Mouse (Mus musculus): ENCODE measurements at regions not wholly inside any gene's neighbourhood (a gene's known extent, or its start where the extent isn't known, plus 50 kb on each side); places are given as distances from the start of the nearest gene placed in this dataset.

DNA sequence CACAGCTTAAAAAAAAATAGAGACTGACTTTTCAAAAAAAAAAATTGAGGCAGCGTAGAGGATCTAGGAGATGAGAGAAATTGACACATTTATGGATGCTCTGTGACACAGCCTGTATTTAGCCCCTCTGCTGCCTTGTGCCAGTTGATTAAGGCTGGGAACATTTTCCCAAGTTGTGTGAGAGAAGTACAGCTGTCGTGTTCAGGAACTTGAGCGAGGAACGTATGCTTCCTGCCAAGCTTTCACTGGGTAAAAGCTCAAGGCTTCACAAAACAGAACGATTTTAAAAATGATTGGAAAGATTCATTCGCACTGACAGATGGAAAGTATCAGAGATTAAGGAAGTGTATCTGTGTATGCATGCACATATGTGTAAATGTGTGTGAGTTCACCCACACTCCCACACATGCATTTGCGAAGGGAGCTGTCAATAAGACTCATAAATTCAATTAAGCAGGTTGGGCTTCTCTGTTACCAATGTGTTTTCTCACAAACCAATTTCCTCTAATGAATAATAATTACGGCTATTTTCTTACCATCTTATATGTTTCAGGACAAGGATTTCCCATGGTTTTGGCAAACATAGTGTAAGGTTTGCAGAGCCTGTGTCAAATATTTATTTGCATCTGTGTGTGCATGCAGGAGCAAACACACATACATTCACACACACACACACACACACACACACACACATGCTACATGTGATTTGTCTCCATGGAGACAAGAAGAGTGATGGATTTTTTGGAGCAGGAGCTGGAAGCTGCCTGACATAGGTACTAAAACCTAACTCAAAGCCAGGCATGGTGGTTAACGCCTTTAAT lies 662.9 kb upstream of the Kirrel3 start:
- ChIA-PET POLR2A (interaction anchor here in 1 of 4 experiments (0.6 kb wide), 1 partner anchor 393 kb away, joined by 3 read pairs; no protein-coding TSS in a partner anchor), CTCF (no interaction called here)

DNA sequence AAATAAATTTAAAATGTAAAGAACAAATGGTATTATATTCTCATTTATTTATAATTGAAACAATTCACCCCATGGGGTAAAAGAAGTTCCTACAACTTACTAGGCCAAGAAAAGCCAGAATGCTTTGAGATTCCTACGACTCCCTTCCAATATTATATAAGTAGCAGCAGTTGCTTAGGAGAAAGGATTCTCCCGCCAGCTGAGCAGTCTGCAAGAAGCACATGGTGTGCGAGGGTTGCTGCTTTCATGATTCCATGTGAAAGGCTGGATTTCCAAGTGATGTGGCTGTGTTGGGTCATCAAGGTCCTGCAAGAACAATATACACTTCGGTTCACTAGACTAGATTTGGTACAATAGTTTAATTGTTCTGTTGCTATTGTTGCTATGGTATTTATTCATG lies 659.6 kb upstream of the Kirrel3 start:
- ChIA-PET POLR2A (no interaction called here), CTCF (no interaction called here)

DNA sequence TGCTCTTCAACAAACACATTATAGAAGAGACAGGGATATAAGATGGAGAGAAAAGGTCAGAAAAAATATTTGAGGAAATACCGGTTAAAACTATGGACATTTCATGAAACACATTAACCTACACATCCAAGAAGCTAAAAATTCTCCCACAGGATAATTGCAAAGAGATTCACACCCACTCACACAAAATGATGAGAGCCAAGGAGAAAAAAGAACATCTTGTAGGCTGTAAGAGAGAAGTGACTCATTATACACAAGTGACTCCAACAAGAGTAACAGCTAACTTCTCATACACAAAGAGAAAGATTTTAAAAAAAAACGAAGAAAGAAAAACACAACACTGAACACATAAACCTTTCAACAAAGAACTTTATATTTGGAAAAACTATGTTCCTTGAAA lies 658.3 kb upstream of the Kirrel3 start:
- CTCF ChIA-PET = no interaction called here
- POLR2A ChIA-PET = no interaction called here

DNA sequence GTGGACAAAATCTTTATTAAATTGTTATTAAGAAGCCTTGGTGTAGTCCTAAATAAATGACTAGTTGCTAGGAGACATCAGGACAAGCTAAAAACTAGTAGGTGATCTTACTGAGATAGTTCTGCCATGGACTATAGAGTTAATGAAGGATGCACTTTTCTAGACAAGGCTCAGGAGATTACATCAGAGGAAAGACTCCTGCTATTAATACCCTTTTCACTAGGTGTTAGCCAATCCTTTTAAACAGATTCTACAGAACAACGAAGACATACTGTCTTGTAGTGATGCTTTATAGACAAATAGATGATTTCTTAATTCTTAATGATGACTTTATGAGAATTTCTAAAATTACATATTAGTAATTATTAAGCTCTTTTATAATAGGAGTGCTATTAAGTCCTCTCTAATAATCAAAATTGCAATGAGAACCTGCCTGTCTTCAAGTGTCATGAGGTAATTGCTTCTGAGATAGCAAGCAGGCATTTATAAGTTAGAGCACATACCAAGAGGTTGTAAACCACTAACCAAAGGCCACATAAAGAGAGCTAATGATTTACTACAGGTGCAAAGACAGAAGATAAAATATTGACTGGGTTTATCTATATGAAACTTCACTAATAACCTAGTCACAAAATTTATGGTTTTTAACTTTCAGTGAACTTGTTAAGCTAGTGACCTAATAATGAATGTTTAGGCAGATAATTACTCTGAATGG lies 647.9 kb upstream of the Kirrel3 start:
- CTCF ChIA-PET = no interaction called here
- POLR2A ChIA-PET = no interaction called here

DNA sequence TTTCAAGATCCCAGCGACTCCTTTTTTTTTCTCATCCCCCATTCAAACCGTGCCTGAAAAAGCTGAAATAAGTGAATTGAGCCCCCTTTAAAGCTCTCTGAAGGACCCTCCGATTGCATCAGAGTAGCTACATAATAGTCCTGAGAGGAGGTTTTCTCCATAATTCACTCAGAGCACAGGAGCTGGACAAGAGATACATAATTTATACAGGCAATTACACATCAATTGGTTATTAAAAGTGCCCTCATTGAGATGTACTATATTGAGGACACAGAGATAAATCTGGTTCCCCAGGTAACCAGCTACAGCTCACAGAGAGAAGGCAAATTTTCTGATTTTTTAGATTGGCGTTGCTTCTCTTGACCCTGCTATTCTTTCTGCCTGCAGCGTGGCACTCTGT lies 636.1 kb upstream of the Kirrel3 start:
- ChIA-PET CTCF (interaction anchor here in 1 of 4 experiments (0.6 kb wide), 1 partner anchor 436 kb away, joined by 4 read pairs; no protein-coding TSS in a partner anchor), POLR2A (no interaction called here)

DNA sequence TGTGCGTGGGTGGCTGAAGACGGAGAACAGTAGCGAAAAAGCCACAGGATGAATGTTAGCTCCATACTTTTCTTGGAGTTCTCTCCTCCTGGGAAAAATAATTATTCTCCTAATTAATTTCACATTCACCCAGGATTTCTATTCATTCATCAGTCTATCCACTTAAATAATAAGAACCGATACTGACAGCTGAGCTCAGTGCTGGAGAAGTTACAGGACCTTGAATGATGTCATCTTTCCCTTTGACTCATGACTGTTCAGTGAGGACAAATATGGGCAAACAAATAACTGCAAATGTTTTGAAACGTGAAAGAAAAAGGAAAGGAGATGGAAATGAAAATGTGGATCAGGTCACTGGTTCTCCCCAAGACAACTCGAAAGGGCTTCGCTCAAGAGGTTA lies 635.7 kb upstream of the Kirrel3 start:
- POLR2A ChIA-PET = no interaction called here
- CTCF ChIA-PET = interaction anchor here in 1 of 4 experiments (0.6 kb wide), 1 partner anchor 436 kb away, joined by 4 read pairs; no protein-coding TSS in a partner anchor

DNA sequence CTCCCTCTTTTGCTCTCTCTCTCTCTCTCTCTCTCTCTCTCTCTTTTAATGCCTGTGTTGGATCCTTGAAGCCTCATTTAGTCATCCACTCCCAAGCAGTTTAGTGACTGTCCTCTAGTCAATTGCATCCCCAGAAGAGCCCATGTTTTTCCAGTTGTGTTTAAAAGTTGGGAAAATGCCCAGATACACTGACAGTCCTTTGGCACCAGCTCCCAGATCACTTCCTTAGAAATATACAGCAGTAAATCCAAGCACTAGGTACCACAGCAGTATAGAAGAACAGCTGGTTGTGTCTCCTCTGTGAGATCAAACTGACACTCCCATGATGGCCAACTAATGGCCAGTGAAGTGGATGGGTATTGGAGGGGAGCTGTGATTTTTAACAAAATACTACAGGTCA lies 634.7 kb upstream of the Kirrel3 start:
- POLR2A ChIA-PET = no interaction called here
- CTCF ChIA-PET = interaction anchor here in 1 of 4 experiments (0.6 kb wide), 1 partner anchor 981 kb away, joined by 3 read pairs; no protein-coding TSS in a partner anchor

DNA sequence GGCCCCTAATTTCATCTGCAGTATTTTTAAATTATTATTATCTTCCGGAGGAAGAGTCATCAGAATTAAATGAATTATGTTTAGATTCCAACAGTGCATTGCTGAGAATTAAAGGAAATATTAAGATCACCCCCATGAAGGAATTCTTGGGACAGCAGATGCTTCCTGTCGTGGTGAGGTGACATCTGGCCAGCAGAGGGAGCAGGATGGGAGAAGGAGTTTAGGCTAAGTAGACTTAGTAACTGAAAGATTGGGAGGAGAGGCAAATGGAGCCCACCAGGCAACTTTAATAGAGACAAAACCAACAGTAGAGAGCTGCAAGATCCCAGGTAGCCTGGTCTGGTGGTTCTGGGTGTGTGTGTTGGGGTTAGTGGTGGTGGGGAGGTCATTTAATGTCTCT lies 629.5 kb upstream of the Kirrel3 start:
- POLR2A ChIA-PET = no interaction called here
- CTCF ChIA-PET = interaction anchor here in 2 of 4 experiments (0.6 kb wide), 2 partner anchors 10 to 31 kb away, joined by 3 read pairs; no protein-coding TSS in a partner anchor

DNA sequence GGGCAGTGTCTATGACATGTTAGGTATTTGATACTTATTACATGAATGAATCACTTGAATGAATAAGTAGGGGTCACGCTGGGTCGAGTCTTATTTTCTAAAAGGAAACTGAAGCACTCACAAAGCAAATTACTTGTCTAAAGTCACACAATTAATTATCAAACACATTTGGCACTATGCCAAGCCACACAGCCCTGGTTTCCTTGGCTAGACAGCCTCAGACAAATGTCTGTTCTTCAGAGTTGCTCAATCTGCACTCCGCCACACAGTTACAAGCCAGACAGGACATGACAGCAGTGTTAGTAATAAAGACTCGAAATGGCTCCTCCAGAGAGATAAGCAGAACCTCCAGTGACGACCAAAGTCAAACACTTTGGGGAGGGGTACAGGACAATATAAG lies 627.2 kb upstream of the Kirrel3 start:
- ChIA-PET CTCF (no interaction called here), POLR2A (no interaction called here)

DNA sequence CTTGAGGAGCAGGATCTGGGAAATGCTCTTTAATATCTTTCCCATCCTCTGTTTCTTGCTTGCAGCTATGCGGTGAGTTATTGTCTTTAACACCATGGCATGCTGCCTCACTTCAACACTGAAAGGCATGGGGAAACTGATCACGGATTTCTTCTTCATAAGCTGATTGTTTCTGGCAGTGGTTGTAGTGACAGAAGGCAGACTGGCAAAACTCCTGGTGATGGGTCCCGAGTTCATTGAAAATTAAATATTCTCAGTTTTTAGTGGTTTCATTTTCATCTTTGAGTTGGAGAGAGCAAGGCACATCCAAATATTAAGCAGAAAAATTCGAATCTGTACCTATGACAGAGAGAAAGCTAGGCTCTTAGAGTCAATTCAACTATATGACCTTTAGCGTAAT lies 617.0 kb upstream of the Kirrel3 start:
- CTCF ChIA-PET = no interaction called here
- POLR2A ChIA-PET = no interaction called here

DNA sequence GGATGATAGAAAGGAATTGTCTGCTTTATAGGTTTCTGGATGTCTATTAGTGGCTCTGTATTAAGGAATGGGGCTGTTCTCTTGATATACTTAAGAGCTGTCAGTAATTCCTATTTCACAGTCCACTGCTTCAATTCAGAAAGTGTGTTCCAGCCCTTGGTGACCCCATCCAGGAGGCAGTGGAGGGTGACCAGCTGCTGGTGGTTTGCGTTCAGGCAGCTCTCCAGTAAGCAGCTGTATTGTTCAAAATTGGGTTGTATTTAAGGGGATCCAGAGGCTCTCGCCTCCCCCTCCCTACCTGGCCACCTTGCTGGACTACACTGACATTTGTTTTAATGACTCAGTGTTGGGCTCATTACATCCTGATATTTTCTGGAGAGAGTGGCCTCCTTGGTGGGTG lies 598.4 kb upstream of the Kirrel3 start:
- CTCF ChIA-PET = interaction anchor here in 1 of 4 experiments (0.6 kb wide), 1 partner anchor 32 kb away, joined by 3 read pairs; no protein-coding TSS in a partner anchor
- POLR2A ChIA-PET = no interaction called here

DNA sequence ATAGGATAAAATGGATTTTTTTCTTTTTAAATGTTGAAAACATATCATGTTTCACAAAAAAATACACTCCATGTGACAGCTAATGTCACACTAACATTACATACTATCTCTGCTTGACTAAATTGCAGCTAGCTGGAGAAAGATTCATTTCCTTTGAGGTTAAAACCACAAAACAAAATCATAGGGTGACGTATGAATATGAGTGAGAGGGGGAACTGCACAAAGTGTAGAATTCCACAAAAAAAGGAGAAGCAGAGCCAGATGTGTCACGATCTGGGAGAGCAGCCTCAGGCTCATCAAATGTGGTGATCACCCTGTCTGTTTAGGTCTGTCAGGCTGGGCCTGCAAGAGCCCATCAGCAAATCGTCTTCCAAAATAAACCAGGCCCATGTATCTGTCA lies 593.7 kb upstream of the Kirrel3 start:
- ChIA-PET CTCF (no interaction called here), POLR2A (no interaction called here)

DNA sequence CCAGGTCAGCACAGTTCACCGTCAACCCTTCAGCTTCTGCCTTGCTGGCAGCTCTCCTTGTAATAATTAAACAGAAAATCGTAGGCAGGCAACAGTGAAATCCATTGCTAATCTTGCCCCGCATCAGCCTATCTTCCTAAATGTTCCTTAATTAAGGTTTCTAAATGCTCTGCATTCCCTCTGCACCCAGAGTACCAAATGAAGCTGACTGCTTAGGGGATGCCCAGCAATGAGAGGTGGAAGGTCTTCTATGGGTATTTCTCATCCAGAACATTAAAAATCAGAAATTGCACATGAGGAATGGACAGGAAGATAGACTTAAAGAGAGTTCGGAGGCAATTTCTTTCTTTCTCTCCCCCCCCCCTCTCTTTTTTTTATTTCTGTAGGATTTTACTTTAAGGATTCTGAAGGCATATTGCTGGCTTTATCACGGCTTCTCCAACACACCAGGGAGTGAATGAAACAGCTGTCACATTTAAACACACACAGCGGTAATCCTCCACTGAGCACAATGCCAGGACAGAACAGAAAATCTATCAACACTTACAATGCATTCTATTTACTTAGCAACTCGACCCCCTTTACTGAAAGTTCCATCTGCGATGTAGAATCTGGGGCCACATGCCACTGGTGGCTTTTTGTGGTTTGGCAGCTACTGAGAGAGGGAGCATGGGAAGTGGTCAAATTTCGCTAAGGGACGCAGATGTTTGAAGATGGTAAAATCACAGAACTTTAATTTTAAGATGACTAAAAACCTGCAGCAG lies 584.2 kb upstream of the Kirrel3 start:
- ChIA-PET POLR2A (no interaction called here), CTCF (no interaction called here)

DNA sequence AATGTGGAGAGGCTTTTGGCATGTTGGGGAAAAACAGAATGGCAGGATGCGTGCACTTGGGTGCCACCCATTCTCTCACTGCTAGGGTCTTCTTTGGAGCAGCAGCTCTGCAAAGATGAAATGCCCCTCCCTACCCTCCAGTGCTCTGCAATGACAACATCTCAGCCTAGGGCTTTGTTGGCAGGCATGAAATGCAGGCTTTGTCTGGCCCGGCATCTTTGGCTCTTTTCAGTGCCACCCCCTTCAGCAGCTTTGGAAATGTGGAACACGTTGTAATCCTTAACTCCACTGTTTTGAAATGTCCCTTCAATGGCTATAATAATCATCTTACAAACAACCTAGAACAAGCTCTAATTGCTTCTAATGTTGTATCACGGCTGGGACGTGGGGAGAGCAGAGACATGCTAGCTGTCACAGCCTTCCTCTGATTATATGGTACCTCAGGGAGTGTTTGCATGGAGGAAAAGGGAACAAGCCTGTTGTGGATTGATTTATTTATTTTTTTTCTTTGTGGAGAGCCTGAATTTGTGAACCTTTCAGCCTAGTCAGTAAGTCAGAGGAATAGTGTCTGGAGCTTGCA lies 581.6 kb upstream of the Kirrel3 start:
- CTCF ChIA-PET = interaction anchor here in 1 of 4 experiments (0.6 kb wide), 1 partner anchor 641 kb away, joined by 3 read pairs; no protein-coding TSS in a partner anchor
- POLR2A ChIA-PET = interaction anchor here in 1 of 4 experiments (0.6 kb wide), 1 partner anchor 1695 kb away, joined by 4 read pairs; no protein-coding TSS in a partner anchor

DNA sequence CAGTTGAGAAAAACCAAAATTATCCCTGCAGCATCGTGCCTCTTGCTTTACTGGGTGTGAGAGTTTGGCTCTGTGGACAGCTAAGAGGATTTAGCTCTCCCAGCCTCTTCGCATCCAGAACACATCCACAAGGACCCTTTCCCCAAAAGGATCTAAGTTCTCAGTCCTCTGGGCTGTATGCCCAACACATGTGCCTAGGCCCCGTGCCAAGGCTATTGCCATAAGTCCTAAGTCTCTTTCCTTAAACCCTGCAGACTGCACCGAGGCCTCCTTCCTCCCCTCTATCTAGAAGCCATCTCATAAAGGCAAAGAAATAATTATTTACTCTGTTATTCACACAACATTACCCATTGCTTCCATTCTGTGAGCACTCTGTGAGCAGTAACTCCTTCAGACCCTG lies 570.8 kb upstream of the Kirrel3 start:
- POLR2A ChIA-PET = no interaction called here
- CTCF ChIA-PET = no interaction called here

DNA sequence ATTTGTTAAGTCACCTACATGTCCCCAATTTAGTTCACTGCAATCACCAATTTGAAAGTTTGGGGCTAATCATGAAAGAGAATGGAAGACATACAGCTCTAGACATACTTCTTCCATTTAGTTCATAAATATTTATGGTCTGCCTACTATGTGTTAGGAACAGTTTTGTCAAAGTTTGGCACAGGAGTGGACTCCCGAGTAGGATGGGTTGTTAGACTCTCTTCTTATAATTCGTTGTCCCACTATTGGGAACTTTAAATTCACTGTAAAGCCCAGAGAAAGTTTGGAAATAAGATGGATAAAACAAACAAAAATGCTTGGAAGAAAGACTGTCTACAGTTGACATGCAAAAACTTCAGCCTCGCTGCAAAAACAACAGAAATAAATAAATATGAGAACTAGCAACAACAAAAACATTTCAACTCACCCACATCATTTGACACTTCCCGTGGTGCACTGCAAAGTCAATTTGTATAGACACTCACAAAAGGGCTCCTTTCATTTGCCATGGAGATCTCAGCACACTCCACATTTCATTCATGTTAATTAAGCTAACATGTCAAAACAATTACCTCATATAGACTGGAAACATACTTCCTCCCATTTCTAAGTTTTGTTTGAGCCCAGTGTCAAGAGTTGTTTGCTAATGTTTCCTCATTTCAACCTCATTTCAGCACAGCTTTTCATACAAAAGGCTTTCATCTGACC lies 570.2 kb upstream of the Kirrel3 start:
- CTCF ChIA-PET = no interaction called here

DNA sequence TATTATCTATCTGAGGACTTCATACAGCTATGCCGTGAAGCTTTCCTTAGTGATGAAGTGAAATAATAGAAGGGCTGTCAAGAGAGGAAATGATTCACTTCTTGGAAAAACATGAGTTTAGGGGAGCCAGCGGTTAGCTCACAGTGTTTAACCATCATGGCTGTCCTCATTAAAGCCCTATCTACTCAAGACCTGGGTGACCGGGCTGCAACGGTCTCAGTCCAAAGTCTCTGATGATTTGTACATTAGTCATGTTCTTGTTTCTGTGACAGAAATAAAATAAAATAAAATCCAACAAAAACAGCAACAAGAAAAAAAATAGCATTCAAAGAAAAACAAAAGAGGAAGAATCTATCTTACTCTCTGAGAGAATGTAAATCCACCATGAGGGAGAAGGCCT lies 555.4 kb upstream of the Kirrel3 start:
- ChIA-PET POLR2A (interaction anchor here in 1 of 4 experiments (0.6 kb wide), 1 partner anchor 44 kb away, joined by 3 read pairs; no protein-coding TSS in a partner anchor), CTCF (no interaction called here)

More for the DNA sequence above, 570.2 kb upstream of the Kirrel3 start:
- POLR2A ChIA-PET = no interaction called here

DNA sequence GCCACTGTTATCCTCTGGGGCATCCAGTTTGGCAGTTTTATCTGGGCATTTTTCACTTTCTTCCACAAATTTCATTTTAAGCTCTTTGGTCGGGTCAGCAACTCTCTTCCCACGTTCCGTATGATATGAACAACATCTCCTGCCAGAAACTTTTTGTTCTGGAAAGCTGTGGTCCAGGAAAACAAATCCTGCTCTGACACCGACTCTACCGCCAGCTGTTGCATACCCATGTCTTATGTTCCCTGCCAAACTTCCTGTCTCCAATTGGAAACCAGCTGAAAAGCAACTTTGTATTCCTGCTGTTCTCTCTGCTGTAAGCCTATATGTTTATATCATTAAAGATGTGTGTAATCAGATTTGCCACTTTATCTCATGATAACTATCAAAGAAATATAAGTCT lies 551.6 kb upstream of the Kirrel3 start:
- ChIA-PET CTCF (no interaction called here), POLR2A (no interaction called here)

DNA sequence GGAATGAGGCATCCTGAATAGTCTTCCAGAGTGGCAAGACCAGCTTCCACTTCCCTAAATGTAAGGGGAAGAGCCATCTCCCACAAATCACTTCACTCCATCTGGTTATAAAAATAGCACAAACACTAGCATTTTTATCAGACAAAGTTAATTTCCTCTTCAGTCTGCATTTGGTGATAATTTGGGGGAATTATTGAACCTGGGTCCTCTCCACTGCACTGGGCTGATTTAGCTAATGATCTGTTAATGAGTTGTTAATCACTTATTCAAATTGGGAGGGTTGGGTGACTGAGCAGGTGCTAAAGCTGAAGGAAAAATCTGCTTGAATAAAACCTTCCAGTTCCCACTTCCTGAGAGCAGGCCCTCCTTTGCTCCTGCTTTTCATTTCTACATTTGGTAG lies 531.4 kb upstream of the Kirrel3 start:
- POLR2A ChIA-PET = no interaction called here
- CTCF ChIA-PET = no interaction called here

All from embryonic stem cell, embryonic (primary cell).